Mouse (Mus musculus) kidney, embryonic 15.5 days (tissue): Measurements from ENCODE around the gene Twnk. TPM values are rescaled to one million over a fixed set of nuclear protein-coding genes. Genes with fewer than 3 reads are reported as not detected.
A peak's percentile ranks its signal among the peaks of the same experiment; 100 is the strongest.

ENCODE experiments used
- ATAC-seq: fragments of 200-750 bp; cut with Nextera tagmentation; replicated peaks from 2 replicates; pipeline ENCODE4 v1.8.0; 2017; ENCODE audit warnings: moderate TSS enrichment; ENCODE audit not compliant: low FRiP score
- H3K27ac ChIP-seq: fragments of 300-500 bp; sonication (generic); 2 replicates; pipeline ENCODE4 v1.5.1; 2015; ENCODE audit warnings: mild to moderate bottlenecking, inconsistent platforms
- H3K27me3 ChIP-seq: fragments of 300-500 bp; sonication (generic); 2 replicates; pipeline ENCODE4 v1.6.1; 2015; ENCODE audit warnings: inconsistent platforms
- H3K36me3 ChIP-seq: fragments of 300-500 bp; sonication (generic); 2 replicates; pipeline ENCODE4 v1.6.1; 2015; ENCODE audit warnings: inconsistent platforms
- H3K4me1 ChIP-seq: fragments of 300-500 bp; sonication (generic); 2 replicates; pipeline ENCODE4 v1.6.1; 2015; ENCODE audit warnings: inconsistent platforms
- H3K4me2 ChIP-seq: fragments of 300-500 bp; sonication (generic); 2 replicates; pipeline ENCODE4 v1.6.1; 2015; ENCODE audit warnings: moderate library complexity, mild to moderate bottlenecking, inconsistent platforms
- H3K4me3 ChIP-seq: fragments of 300-500 bp; sonication (generic); replicated peaks from 2 replicates; pipeline ENCODE4 v1.5.1; 2015; ENCODE audit warnings: mild to moderate bottlenecking, inconsistent platforms
- H3K9ac ChIP-seq: fragments of 300-500 bp; sonication (generic); 2 replicates; pipeline ENCODE4 v1.6.1; 2015; ENCODE audit warnings: mild to moderate bottlenecking, inconsistent platforms
- H3K9me3 ChIP-seq: fragments of 300-500 bp; sonication (generic); replicated peaks from 2 replicates; pipeline ENCODE4 v1.6.1; 2016; ENCODE audit warnings: inconsistent platforms
- WGBS: fragments of 180-500 bp; shearing (Covaris S2); methylation state at CpG from one replicate; pipeline ENCODE4 v1.1.7; 2015; ENCODE audit warnings: mixed read lengths; 5-methylcytosine and 5-hydroxymethylcytosine counted together
- polyA plus RNA-seq: library from polyadenylated mRNA; unstranded; fragments of >200 nt; fragmentation: Nextera tagmentation; extraction: Ambion mirVana; gene quantifications from 2 replicates; pipeline ENCODE4 v1.2.1, GENCODE M21; 2015

The Twnk gene
- polyA plus RNA-seq, 1 experiment from 2014 or later, result 29.7 TPM

DNA sequence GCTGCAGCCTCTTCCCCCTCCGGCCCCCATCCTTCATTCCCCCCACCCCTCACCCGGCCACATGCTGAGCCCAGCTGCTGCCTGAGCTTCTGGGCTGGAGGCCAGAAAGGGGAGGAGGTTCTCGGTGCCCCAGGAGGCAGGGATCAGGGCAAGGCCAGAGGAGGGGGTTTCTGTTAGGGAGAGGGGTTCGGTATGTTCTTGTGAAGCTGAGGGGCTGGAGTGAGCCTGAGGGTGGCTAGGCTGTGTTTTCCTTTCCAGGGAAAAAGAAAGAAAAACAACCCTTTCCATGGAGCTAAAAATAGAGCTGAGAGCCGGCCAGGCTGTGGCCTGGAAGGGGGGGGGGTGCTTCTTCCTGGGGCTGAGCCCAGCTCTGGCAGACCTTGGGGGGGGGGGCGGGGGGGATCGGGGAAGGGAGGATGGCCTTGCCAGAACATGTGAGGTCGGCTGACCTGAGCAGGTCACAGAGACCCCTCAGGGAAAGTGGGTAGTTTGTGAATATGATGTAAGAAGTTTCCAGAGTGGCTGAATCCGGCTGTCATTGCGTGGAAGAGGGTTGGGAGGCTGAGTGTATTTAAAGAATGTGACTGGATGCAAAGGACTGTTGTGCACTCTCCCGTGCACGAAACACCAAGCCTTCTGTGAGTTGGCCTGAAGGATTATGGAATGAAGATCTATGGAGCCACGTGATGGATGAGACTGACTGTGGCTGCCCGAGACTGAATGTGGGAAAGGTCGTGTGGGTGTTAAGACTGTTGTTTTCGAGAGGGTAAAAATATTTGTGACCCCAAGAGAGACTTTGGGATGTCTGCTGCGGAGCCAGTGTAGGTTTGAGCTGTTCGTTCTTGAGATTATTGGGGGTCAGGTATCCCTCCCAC lies 11.1 kb downstream of the Twnk start:
- peak; percentile 33 for ATAC-seq
- under 1% methylated on average over 17 of the region's 18 CpGs for WGBS
- no peaks in the 10 kb centered on the region for H3K27me3 ChIP-seq
- H3K4me1 ChIP-seq, result peaks cover 76% of the 10 kb centered on the region
- H3K27ac ChIP-seq, result peak overlapping the region; percentile 100
- peak overlapping the region; percentile 83 for H3K9ac ChIP-seq
- H3K36me3 ChIP-seq, result peaks cover 19% of the 10 kb centered on the region
- peak overlapping the region; percentile 95 for H3K4me2 ChIP-seq
- H3K4me3 ChIP-seq, result peak overlapping the region; percentile 69
- no peaks in the 10 kb centered on the region for H3K9me3 ChIP-seq

DNA sequence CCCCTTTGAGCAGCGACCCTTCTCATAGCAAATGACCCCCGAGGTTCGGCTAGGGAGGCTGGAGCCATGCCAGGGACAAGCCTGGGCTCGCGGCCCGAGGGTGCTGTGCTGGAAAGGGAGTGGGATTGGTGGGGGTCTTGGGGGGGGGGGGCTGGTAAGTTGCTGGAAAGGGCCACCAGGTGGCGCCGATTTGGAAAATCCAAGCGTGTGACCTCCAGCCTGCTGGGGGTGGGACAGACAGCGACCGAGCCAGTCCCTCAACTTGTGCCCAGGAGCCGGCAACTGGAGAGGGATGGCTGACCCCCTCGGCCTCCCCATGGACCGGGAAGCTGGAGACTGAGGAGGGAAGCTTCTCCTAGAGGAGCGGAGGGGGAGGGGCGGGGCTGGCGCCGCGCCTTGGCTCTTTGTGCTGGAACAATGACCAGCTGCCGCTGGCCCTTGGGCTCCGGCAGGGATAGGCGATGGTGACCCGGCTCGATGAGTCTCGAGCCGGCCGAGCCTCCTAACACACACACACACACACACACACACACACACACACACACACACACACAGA lies 11.8 kb downstream of the Twnk start:
- Histone ChIP-seq H3K27me3 (no peaks in the 10 kb centered on the region), H3K9me3 (no peaks in the 10 kb centered on the region), H3K4me2 (peak overlapping the region; percentile 95), H3K9ac (peak overlapping the region; percentile 83), H3K27ac (peak overlapping the region; percentile 100), H3K4me3 (peak overlapping the region; percentile 69), H3K36me3 (peaks cover 19% of the 10 kb centered on the region), H3K4me1 (peaks cover 81% of the 10 kb centered on the region)
- peak; percentile 68 for ATAC-seq
- 0% methylated on average over 21 of the region's 27 CpGs for WGBS

DNA sequence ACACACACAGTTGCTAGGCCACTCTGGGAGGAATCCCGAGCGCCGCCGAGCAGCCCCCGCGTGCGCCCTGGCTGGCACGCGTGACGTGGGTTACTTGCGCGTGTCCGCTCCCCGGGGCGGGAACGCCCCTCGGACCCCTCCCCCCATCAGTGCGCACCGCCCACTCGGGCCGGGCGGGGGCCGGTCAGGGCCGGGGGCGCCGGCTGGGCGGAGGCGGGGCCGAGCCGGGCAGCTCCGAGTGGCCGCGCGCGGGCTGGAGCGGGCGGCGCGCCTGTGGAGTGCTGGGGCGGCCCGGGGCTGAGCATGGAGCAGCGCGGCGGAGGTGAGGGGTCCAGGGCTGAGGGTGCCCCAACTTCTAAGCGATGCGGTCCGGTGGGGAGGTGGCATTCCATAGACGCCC lies 12.4 kb downstream of the Twnk start:
- WGBS, result under 1% methylated on average over 45 of the region's 48 CpGs
- peak overlapping the region; percentile 69 for H3K4me3 ChIP-seq
- no peaks in the 10 kb centered on the region for H3K9me3 ChIP-seq
- ATAC-seq, result peak; percentile 72
- H3K4me1 ChIP-seq, result peaks cover 81% of the 10 kb centered on the region
- peak overlapping the region; percentile 95 for H3K4me2 ChIP-seq
- peak overlapping the region; percentile 100 for H3K27ac ChIP-seq
- H3K36me3 ChIP-seq, result peaks cover 23% of the 10 kb centered on the region
- H3K9ac ChIP-seq, result peak overlapping the region; percentile 83
- no peaks in the 10 kb centered on the region for H3K27me3 ChIP-seq

GRCm38 (mm10) chr19:45018351-45018831 lies 12.9 kb downstream of the Twnk start:
- Histone ChIP-seq H3K9me3 (no peaks in the 10 kb centered on the region), H3K27ac (peak overlapping the region; percentile 100), H3K27me3 (no peaks in the 10 kb centered on the region), H3K4me3 (peak overlapping the region; percentile 69), H3K4me1 (peaks cover 78% of the 10 kb centered on the region), H3K9ac (peak overlapping the region; percentile 83), H3K36me3 (peaks cover 26% of the 10 kb centered on the region), H3K4me2 (peak overlapping the region; percentile 95)
- ATAC-seq, result no peak
- WGBS, result under 1% methylated on average over 13 of the region's 13 CpGs

DNA sequence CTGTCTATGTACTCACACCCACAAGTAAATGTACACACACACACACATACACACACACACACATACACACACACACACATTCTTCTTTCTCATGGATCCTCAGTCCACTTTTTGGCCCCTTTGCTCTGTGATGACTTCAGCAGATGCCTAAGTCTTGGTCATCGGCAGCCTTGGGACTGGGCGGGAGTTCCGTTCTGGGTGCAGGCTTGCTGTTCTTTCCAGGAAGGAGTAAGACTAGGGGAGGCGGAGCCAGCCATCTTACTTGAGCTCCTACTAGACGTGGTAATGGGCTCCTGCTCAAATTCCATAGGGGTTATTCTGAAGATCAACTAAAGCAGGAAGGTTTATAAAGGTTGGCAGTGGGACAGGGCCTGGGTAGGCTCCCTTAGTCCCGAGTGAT lies 14.9 kb downstream of the Twnk start:
- WGBS, result 50% methylated on average over 6 of the region's 6 CpGs

GRCm38 (mm10) chr19:45021362-45021761 lies 15.9 kb downstream of the Twnk start:
- Histone ChIP-seq H3K27ac (no peak overlapping the region), H3K4me1 (peaks cover 61% of the 10 kb centered on the region), H3K4me3 (no peak overlapping the region), H3K27me3 (no peaks in the 10 kb centered on the region), H3K9ac (no peak overlapping the region), H3K4me2 (peak overlapping the region; percentile 95; the same call in 1 of the 2 replicates), H3K36me3 (peaks cover 54% of the 10 kb centered on the region), H3K9me3 (no peaks in the 10 kb centered on the region)
- WGBS, result 89% methylated on average over 15 of the region's 15 CpGs
- no peak for ATAC-seq

More for the DNA sequence above, 14.9 kb downstream of the Twnk start:
- Histone ChIP-seq H3K27me3 (no peaks in the 10 kb centered on the region), H3K4me2 (peak overlapping the region; percentile 95), H3K4me3 (peak overlapping the region; percentile 8; the same call in 1 of the 2 replicates), H3K9ac (no peak overlapping the region), H3K4me1 (peaks cover 71% of the 10 kb centered on the region), H3K36me3 (peaks cover 43% of the 10 kb centered on the region), H3K9me3 (no peaks in the 10 kb centered on the region), H3K27ac (no peak overlapping the region)
- no peak for ATAC-seq

GRCm38 (mm10) chr19:45023993-45024392 lies 18.5 kb downstream of the Twnk start:
- Histone ChIP-seq H3K4me3 (no peak overlapping the region), H3K4me1 (peaks cover 61% of the 10 kb centered on the region), H3K9me3 (no peaks in the 10 kb centered on the region), H3K36me3 (peaks cover 80% of the 10 kb centered on the region), H3K27me3 (no peaks in the 10 kb centered on the region), H3K4me2 (no peak overlapping the region), H3K9ac (no peak overlapping the region), H3K27ac (no peak overlapping the region)
- ATAC-seq, result peak; percentile 29; the same call in 1 of the 2 replicates
- WGBS, result 72% methylated on average over 11 of the region's 11 CpGs

DNA sequence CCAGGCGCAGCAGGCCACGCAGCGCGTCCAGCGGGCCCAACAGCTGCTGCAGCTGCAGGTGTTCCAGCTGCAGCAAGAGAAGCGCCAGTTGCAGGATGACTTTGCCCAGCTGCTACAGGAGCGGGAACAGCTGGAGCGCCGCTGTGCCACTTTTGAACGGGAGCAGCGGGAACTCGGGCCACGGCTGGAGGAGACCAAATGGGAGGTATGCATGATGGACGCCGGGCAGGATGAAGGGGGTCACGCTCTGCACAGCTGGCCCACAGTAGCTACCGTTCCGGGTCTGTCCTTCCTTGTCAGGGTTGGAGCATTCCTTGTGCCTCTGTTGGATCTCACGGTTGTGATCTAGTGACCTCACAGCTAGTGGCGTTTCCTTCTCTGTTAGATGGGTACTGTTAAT lies 19.3 kb downstream of the Twnk start:
- Histone ChIP-seq H3K4me1 (peaks cover 57% of the 10 kb centered on the region), H3K27me3 (no peaks in the 10 kb centered on the region), H3K4me3 (no peak overlapping the region), H3K36me3 (peaks cover 84% of the 10 kb centered on the region), H3K4me2 (no peak overlapping the region), H3K9ac (no peak overlapping the region), H3K27ac (no peak overlapping the region), H3K9me3 (no peaks in the 10 kb centered on the region)
- no peak for ATAC-seq
- WGBS, result 75% methylated on average over 20 of the region's 20 CpGs

GRCm38 (mm10) chr19:45025937-45026568 lies 20.6 kb downstream of the Twnk start:
- peaks cover 80% of the 10 kb centered on the region for H3K36me3 ChIP-seq
- no peak for ATAC-seq
- no peaks in the 10 kb centered on the region for H3K27me3 ChIP-seq
- no peak overlapping the region for H3K4me2 ChIP-seq
- H3K9me3 ChIP-seq, result no peaks in the 10 kb centered on the region
- H3K27ac ChIP-seq, result no peak overlapping the region
- no peak overlapping the region for H3K4me3 ChIP-seq
- peaks cover 55% of the 10 kb centered on the region for H3K4me1 ChIP-seq
- 91% methylated on average over 37 of the region's 37 CpGs for WGBS
- H3K9ac ChIP-seq, result no peak overlapping the region

GRCm38 (mm10) chr19:45026958-45027670 lies 21.7 kb downstream of the Twnk start:
- Histone ChIP-seq H3K27ac (no peak overlapping the region), H3K4me1 (peaks cover 56% of the 10 kb centered on the region), H3K9me3 (no peaks in the 10 kb centered on the region), H3K4me2 (no peak overlapping the region), H3K36me3 (peaks cover 69% of the 10 kb centered on the region), H3K27me3 (no peaks in the 10 kb centered on the region), H3K9ac (no peak overlapping the region), H3K4me3 (no peak overlapping the region)
- WGBS, result 69% methylated on average over 6 of the region's 6 CpGs
- ATAC-seq, result no peak

DNA sequence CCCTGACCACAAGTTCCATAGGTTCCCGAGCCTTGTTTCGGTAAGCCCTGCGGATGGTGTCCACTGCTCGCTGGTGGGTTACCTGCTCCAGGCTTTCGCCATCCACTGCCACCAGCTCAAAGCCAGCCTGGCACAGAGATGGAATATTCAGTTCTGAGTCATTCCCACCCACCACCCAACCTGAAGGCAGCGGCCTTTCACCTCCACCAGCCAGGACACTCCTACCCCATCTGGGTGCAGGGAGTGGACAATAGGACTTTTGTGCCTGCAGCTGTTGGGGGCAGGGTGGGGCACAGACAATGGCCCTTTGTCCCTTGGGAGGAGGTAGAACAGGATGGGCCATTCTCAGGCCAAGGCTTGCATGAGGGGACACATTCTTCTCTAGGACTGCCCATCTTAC lies 22.4 kb downstream of the Twnk start:
- H3K4me3 ChIP-seq, result no peak overlapping the region
- peak overlapping the region; percentile 27; the same call in 1 of the 2 replicates for H3K27ac ChIP-seq
- peaks cover 62% of the 10 kb centered on the region for H3K36me3 ChIP-seq
- ATAC-seq, result no peak
- no peak overlapping the region for H3K9ac ChIP-seq
- peaks cover 59% of the 10 kb centered on the region for H3K4me1 ChIP-seq
- 88% methylated on average over 6 of the region's 6 CpGs for WGBS
- no peaks in the 10 kb centered on the region for H3K27me3 ChIP-seq
- H3K4me2 ChIP-seq, result no peak overlapping the region
- no peaks in the 10 kb centered on the region for H3K9me3 ChIP-seq
